Mouse (Mus musculus) hindlimb bud, embryonic 11.5 days (tissue): ENCODE results near the gene Urad.

ENCODE experiments used
- DNase-seq: peaks from one replicate; pipeline ENCODE4 v3.0.0-alpha.2; 2012; ENCODE audit warnings: low read depth, low spot score; ENCODE audit errors: extremely low spot score

Urad gene

GRCm38 (mm10) chr5:147322183-147322582 is at the start of gene Urad:
Gene Urad (minus strand): TSS chr5:147322440.
- DNase-seq: no peak

- DNase-seq: no peak
These were observed 48.0 kb upstream of the Urad start for GRCm38 (mm10) chr5:147370276-147370675.

- no peak for DNase-seq
These were observed 46.0 kb upstream of the Urad start for GRCm38 (mm10) chr5:147368221-147368620.

- no peak for DNase-seq
These were observed 43.9 kb upstream of the Urad start for GRCm38 (mm10) chr5:147365995-147366765.

GRCm38 (mm10) chr5:147363054-147363453 is 40.8 kb upstream of the Urad start:
- no peak for DNase-seq

GRCm38 (mm10) chr5:147358481-147358880 is 36.2 kb upstream of the Urad start:
- DNase-seq: no peak

GRCm38 (mm10) chr5:147357536-147357935 is 35.3 kb upstream of the Urad start:
- no peak for DNase-seq

- no peak for DNase-seq
These were observed 34.2 kb upstream of the Urad start for GRCm38 (mm10) chr5:147356260-147357055.

- no peak for DNase-seq
These were observed 33.5 kb upstream of the Urad start for GRCm38 (mm10) chr5:147355788-147356187.

- no peak for DNase-seq
These were observed 32.7 kb upstream of the Urad start for GRCm38 (mm10) chr5:147354985-147355384.

GRCm38 (mm10) chr5:147354161-147354780 is 32.0 kb upstream of the Urad start:
- DNase-seq: no peak

- DNase-seq: no peak
These were observed 29.7 kb upstream of the Urad start for GRCm38 (mm10) chr5:147351931-147352330.

GRCm38 (mm10) chr5:147345981-147346380 is 23.7 kb upstream of the Urad start:
- no peak for DNase-seq

- no peak for DNase-seq
These were observed 21.7 kb upstream of the Urad start for GRCm38 (mm10) chr5:147343904-147344303.

GRCm38 (mm10) chr5:147342901-147343300 is 20.7 kb upstream of the Urad start:
- DNase-seq: no peak

- no peak for DNase-seq
These were observed 18.6 kb upstream of the Urad start for GRCm38 (mm10) chr5:147340741-147341414.

GRCm38 (mm10) chr5:147339560-147339959 is 17.3 kb upstream of the Urad start:
- DNase-seq: no peak

- no peak for DNase-seq
These were observed 16.7 kb upstream of the Urad start for GRCm38 (mm10) chr5:147338967-147339366.

GRCm38 (mm10) chr5:147332711-147333110 is 10.5 kb upstream of the Urad start:
- DNase-seq: no peak

- no peak for DNase-seq
These were observed 9.3 kb upstream of the Urad start for GRCm38 (mm10) chr5:147331547-147331946.

GRCm38 (mm10) chr5:147329946-147330345 is 7.7 kb upstream of the Urad start:
- DNase-seq: no peak
